Mouse (Mus musculus) layer of hippocampus, adult 9-10 months (tissue): ENCODE measurements around the gene Serac1.

Experiments
- DNase-seq: peaks from one replicate; pipeline ENCODE4 v3.0.0; 2022; ENCODE audit warnings: low spot score

Gene Serac1

DNA sequence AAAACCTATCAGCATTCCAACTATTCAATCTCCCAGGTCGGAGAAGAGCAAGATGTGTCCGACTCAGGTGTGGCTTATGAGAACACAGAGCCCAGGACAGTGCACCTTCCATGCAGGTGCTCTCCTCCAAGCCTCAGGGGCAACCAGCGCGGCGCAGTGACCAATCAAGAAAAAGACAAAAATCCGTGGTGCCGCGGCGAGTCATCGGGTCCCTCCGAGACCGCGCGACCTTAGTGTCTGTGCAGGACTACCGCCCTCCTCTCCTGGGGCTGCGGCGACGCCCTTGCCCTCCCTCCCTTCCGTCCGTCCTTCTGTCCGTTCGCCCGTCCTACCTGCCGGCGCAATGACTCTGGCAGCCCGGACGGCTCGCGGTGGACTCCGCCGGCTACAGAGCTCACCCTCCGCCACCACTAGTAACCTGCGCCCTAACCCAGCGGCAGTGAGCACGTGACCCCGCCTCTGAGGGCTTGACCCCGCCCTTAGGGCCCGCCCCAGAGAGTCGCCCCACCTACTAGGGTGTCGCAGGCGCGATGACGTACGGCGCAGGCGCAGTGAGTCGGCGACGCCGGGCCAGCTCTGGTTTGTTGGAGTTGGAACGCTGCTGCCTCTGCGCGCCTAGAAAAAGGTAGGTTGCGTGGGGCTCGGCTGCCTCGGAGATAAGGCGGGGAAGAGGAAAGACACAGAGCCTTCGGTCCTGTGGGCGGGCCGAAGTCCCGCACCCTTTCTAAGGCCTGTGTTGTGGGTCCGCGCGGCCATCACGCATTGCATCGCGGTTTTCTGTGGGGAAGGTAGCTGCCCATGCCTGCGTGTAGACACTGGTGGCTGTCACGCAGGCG lies at the start of gene Serac1, which contains the start of gene Gtf2h5:
TSS of gene Serac1 (minus strand) at position 455 of the 836 bp plus-strand sequence.
TSS of gene Gtf2h5 (plus strand) at position 500 of the 836 bp plus-strand sequence.
- DNase-seq = peak; percentile 91

DNA sequence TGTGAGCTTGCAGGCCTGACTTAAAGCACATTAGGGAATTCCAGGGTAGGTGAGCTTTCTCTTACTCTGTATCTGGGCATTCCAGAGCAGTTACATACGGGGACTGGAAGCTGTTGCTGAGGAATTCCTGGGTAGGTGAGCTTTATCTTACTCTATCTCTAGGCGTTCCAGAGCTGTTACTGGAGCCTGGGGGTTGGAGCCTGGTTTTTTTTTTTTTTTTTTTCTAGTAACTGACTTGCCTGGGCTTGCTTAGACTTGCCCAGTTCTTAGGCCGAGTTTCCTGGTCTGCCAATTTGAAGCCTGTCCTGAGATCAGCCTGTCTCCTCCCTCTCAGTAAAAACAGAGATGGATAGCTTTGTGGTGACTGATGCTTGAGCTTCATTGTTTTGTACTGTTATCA lies 48.5 kb upstream of the Serac1 start:
- DNase-seq = no peak

GRCm38 (mm10) chr17:6125441-6125840 lies 45.9 kb upstream of the Serac1 start:
- DNase-seq = no peak

DNA sequence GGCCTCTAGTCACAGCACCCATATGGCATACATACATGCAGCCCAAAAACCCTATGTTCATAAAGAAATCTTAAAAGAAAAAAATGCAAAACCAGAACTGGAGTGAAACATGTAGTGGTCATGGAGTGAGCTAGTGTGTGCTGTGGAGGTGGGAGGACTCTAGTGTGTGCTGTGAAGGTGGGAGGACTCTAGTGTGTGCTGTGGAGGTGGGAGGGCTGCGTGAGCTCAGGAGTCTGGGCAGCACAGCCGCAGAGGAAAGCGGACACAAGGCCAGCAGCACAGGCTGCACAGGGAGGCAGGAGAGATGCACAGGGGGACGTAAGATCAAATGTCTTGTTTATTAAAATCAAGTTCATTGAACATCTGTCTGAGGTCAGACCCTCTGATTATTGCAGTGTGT lies 44.2 kb upstream of the Serac1 start:
- no peak for DNase-seq

- no peak for DNase-seq
These were observed 39.3 kb upstream of the Serac1 start for GRCm38 (mm10) chr17:6118861-6119260.

GRCm38 (mm10) chr17:6117917-6118316 lies 38.4 kb upstream of the Serac1 start:
- no peak for DNase-seq

- DNase-seq = no peak
These were observed 37.7 kb upstream of the Serac1 start for GRCm38 (mm10) chr17:6117148-6117725.

- DNase-seq = no peak
These were observed 35.5 kb upstream of the Serac1 start for GRCm38 (mm10) chr17:6115085-6115484.

DNA sequence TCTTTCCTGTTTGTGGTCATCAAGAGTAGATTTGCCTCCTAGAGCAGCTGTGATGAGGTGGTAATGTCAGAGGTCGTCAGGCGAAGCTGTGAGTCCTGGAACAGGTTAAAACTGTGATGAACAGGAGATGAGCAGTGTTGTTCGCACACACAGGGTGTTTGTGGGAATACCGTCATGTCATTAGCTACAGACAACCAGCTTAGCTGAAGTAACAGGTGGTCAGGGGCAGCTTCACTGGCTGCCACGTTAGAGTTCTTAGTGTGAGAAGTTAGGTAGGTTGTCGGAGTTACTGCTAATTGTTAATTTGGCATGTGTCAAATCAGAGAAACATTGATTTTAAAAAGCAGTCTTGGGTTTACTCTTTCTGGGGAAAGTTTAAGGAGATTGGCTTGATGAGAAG lies 34.1 kb upstream of the Serac1 start:
- DNase-seq = no peak

- DNase-seq = no peak
These were observed 31.4 kb upstream of the Serac1 start for GRCm38 (mm10) chr17:6110956-6111355.

GRCm38 (mm10) chr17:6108175-6108574 lies 28.6 kb upstream of the Serac1 start:
- no peak for DNase-seq

- DNase-seq = no peak
These were observed 27.6 kb upstream of the Serac1 start for GRCm38 (mm10) chr17:6107015-6107601.

- DNase-seq = peak; percentile 72
These were observed 26.9 kb upstream of the Serac1 start, which contains the start of gene Tulp4 for GRCm38 (mm10) chr17:6106361-6107014. Gene Tulp4 (plus strand): TSS chr17:6106437.

DNA sequence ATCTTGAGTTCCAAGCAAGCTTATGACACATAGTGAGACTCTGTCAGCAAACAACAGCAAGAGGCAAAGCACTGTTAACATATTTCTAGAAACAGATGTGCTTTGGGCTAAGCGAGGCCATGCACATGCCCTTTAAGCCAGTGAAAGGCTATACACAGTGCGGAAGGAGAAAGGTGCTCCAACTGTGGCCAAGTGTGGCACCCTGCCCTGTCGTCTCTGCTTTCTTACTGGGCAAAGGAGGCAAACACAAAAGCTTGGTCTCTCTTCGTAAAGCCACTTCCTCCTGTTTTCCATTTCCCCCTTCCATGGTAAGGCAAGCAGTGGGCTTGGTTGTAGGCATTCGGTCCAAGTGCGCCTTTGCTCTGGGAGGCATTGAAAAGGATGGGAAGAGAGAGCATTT lies 24.0 kb upstream of the Serac1 start:
- DNase-seq = no peak

DNA sequence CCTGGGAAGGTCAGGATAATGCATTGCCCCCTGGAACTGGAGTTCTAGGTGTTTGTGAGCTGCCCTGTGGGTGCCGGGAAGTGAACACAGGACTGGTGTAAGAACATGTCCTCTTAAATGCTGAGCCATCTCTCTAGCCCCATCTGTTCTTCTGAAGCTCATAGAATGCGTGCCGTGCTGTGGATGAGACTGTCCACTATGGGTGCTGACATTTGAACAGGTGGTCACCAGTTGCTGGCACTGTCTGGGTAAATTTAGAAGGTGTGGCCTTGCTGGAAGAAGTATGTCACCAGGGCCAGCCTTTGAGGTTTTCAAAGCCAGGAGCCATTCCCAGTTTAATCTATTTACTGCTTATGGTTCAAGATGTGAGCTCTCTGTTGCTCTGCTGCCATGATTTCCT lies 22.7 kb upstream of the Serac1 start:
- no peak for DNase-seq

GRCm38 (mm10) chr17:6097884-6098283 lies 18.3 kb upstream of the Serac1 start:
- no peak for DNase-seq

DNA sequence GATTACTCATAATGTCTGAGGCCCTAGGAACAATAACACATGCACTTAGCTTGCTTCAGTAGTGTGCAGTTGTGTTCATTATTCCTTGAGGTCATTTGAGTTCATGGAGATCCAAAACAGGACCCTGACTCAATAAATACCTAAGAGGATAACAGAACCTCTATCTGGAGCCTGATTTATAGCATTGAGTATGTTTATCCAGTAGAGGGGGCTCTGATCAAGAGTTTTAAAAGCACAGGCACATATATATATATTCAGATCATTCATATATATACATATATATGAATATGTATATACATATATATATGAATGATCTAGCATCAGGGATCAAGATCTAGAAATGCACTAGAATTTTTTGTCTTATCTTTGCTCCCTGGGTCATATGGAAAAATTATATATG lies 16.0 kb upstream of the Serac1 start:
- no peak for DNase-seq

DNA sequence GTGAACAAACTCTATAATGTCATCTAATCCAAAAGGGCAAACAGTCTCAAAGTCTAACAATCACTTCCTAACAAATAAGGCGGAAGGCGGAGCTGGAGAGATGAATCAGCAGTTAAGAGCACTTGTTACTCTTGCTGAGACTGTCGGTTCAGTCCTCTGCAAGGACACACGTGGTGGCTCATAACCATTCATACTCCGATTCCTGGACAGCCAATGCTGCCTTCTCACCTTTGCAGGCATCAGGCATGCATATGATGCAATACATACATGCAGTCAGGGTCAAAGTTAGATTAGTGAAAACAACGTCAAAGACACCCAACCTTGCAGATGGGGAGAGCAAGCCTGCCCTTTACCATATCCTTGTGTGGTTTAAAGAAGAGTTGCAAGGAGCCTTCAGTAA lies 12.1 kb upstream of the Serac1 start:
- no peak for DNase-seq

DNA sequence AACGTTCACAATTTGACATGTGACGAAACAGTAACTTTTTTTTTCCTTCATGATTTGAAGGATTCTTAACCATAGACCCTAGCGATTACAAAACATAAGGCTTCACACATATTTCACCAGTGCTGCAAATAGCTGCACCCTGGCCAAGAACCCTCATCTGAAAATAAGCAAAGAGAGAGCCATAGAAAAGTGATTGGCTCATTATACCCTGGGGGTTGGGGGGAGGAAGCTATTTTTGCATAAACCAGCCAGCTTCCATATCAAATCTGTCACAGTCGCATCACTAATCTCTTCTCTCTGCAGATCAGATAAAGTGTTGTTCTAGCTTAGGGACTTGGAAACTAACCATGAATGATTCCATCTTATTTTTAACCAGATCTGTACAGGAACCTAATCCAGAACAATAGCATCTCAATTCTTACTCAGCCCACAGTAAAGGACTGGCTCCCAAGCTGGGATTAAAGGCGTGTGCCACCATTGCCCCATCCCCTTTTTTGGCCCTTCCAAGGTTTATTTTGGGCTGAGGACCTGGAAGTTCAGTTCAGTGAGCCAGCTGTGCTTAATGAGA lies 3.9 kb upstream of the Serac1 start:
- DNase-seq = no peak

DNA sequence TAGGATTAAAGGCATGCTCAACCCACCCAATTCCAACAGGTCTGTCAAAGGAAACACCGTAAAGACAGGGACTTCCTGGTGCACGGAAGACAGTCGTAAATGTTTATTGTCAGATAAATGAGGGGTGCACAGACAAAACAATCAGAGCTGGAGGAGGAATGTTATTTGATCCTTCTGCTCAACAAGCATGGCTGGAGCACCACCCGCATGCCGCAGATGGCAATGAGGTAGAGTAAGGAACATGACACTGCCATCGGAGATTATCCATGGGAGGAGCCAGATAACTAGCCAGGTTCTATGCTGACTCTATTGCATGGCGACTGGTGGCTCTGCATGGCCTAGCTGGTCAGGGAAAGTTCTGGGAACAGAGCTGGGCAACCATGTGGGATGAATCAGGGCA lies 6.1 kb downstream of the Serac1 start:
- no peak for DNase-seq

GRCm38 (mm10) chr17:6069866-6070265 lies 9.7 kb downstream of the Serac1 start:
- DNase-seq = no peak

GRCm38 (mm10) chr17:6067613-6068012 lies 11.9 kb downstream of the Serac1 start:
- DNase-seq = no peak
